Mouse (Mus musculus) olfactory bulb, adult 2 months (tissue): ENCODE measurements around the gene Trio.

Experiments used
- CTCF ChIP-seq: fragments of 200-500 bp; IDR thresholded peaks from 2 replicates; pipeline ENCODE4 v1.5.1; 2012; ENCODE audit warnings: low read depth, mild to moderate bottlenecking, low read length, moderate library complexity; ENCODE audit not compliant: insufficient read depth
- POLR2A ChIP-seq: fragments of 200-500 bp; IDR thresholded peaks from 2 replicates; pipeline ENCODE4 v1.6.1; 2012; ENCODE audit warnings: mild to moderate bottlenecking, low read depth, low read length, moderate library complexity; ENCODE audit not compliant: insufficient read depth

DNA sequence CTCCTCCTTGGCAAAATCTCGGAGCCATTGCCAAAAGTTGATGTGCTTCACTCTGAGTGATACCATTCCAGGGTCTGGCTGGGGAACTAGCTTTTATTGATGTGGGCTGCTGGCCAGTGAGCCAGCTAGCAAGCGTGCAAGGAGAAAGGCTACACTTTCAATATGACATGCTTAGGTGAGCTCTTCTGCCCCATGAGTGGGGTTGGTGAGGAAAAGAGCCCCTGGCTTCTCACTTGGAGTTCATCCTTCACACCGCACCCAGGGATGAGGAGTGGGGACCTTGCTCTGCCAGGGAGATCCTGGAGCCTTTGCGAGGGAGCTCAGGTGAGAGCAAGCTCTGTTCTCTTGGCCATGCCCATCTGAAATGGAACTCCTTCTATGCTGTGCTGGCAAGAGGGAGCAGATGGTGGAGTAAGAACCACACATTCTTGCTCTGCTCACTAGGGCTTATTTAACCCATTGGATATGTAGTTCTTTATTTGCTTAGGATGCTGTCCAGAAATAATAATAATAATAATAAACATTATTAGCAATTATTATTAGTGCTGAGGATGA, 48.8 kb upstream of the Trio start:
- no peak for TF ChIP-seq CTCF
- no peak for TF ChIP-seq POLR2A
